Mouse (Mus musculus) liver, embryonic 15.5 days (tissue): Measurements from ENCODE around the gene Axdnd1. TPM values are rescaled to one million over a fixed set of nuclear protein-coding genes. Genes with fewer than 3 reads are reported as not detected.

Experiments
- ATAC-seq: fragments of 200-750 bp; cut with Nextera tagmentation; 2 replicates; pipeline ENCODE4 v1.8.0; 2017; ENCODE audit warnings: moderate number of reproducible peaks, mild to moderate bottlenecking, moderate library complexity; ENCODE audit not compliant: insufficient read depth
- H3K27ac ChIP-seq: fragments of 300-500 bp; sonication (generic); replicated peaks from 2 replicates; pipeline ENCODE4 v1.5.1; 2015; ENCODE audit warnings: mild to moderate bottlenecking, inconsistent platforms
- H3K27me3 ChIP-seq: fragments of 300-500 bp; sonication (generic); 2 replicates; pipeline ENCODE4 v1.6.1; 2015; ENCODE audit warnings: mild to moderate bottlenecking, inconsistent platforms
- H3K36me3 ChIP-seq: fragments of 300-500 bp; sonication (generic); replicated peaks from 2 replicates; pipeline ENCODE4 v1.6.1; 2015; ENCODE audit warnings: moderate library complexity, mild to moderate bottlenecking, inconsistent platforms
- H3K4me1 ChIP-seq: fragments of 300-500 bp; sonication (generic); replicated peaks from 2 replicates; pipeline ENCODE4 v1.6.1; 2015; ENCODE audit warnings: inconsistent platforms
- H3K4me2 ChIP-seq: fragments of 300-500 bp; sonication (generic); 2 replicates; pipeline ENCODE4 v1.6.1; 2015; ENCODE audit warnings: moderate library complexity, mild to moderate bottlenecking, inconsistent platforms
- H3K4me3 ChIP-seq: fragments of 300-500 bp; sonication (generic); replicated peaks from 2 replicates; pipeline ENCODE4 v1.5.1; 2015; ENCODE audit warnings: mild to moderate bottlenecking, inconsistent platforms
- H3K9ac ChIP-seq: fragments of 300-500 bp; sonication (generic); 2 replicates; pipeline ENCODE4 v1.6.1; 2015; ENCODE audit warnings: moderate library complexity, mild to moderate bottlenecking, inconsistent platforms
- H3K9me3 ChIP-seq: fragments of 300-500 bp; sonication (generic); replicated peaks from 2 replicates; pipeline ENCODE4 v1.6.1; 2016; ENCODE audit warnings: inconsistent platforms
- WGBS: fragments of 180-500 bp; shearing (Covaris S2); methylation state at CpG from one replicate; pipeline ENCODE4 v1.1.7; 2015; ENCODE audit warnings: mixed read lengths; ENCODE audit not compliant: insufficient replicate concordance; 5-methylcytosine and 5-hydroxymethylcytosine counted together
- polyA plus RNA-seq: library from polyadenylated mRNA; unstranded; fragments of >200 nt; fragmentation: Nextera tagmentation; extraction: Ambion mirVana; gene quantifications from 2 replicates; pipeline ENCODE4 v1.2.1, GENCODE M21; 2015

Axdnd1 gene
- polyA plus RNA-seq, 1 experiment from 2014 or later = not detected

DNA sequence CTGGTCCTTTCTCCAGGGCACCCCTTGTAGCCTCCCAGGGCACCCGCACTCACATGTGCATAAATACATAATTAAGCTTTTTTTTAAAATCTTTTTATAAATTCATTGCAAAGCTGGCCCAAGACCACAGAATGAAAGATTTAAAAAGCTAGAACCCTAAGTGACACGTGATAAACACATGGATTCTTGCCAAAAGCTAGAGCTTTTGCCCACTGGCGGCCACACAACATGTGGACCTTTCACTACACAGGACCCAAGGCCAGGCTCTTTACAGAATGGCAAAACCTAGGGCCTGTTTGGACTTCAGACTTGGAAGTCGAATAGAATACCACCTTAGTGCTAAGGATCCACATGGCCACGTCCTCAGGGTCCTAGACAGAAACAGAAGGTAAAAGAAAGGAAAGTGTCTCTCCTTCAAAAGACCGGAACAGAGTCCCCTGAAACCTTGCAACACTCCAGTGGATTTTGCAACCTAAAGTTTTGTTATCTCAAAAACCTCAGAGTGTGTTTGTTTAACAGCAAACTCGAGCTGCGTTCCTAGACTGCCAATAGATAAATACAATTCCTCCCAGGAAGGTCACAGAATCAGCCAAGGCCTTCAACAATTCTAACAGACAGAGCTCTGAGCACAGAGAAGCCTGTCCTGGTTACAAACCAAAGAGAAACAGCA is 37.6 kb upstream of the Axdnd1 start:
- peak overlapping the region; percentile 58 for H3K27ac ChIP-seq

DNA sequence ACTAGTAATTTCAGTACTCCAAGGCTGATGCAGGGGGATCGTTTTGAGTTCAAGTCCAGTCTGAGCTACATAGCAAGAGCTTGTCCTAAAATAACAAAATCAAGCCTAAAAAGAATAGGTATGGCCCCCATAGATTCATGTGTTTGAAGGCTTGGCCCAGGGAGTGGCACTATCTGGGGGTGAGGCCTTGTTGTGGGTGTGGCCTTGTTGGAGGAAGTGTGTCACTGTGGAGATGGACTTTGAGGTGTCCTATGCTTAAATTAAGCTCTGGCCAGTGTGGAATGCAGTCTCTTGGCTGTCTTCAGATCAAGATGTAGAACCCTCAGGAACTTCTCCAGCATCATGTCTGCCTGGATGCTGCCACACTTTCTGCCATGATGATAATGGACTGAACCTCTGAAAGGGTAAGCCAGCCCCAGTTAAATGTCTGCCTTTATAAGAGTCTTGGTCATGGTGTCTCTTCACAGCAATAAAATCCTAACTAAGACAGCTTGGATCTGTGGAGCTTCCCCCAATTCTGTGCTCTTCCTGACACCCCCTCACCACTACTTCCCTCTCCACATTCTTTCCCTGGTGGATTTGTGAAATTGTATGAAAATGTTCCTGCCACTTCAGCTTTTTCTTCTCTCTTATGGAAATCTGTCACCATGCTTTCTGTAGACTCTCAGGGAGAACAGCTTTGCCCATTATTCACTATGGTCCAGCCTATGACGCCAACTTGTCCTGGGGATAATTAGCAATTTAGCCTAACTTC is 34.2 kb upstream of the Axdnd1 start:
- no peaks in the 10 kb centered on the region for H3K36me3 ChIP-seq
- H3K4me3 ChIP-seq = no peak overlapping the region
- H3K9me3 ChIP-seq = no peaks in the 10 kb centered on the region
- ATAC-seq = no peak
- H3K27me3 ChIP-seq = no peaks in the 10 kb centered on the region
- no peak overlapping the region for H3K9ac ChIP-seq
- WGBS = 75% methylated on average over 2 of the region's 2 CpGs
- no peak overlapping the region for H3K4me2 ChIP-seq
- peaks cover 25% of the 10 kb centered on the region for H3K4me1 ChIP-seq
- H3K27ac ChIP-seq = no peak overlapping the region

More for the DNA sequence above, 37.6 kb upstream of the Axdnd1 start:
- WGBS = 29% methylated on average over 8 of the region's 8 CpGs
- Histone ChIP-seq H3K9me3 (no peaks in the 10 kb centered on the region), H3K4me3 (no peak overlapping the region), H3K36me3 (no peaks in the 10 kb centered on the region), H3K27me3 (no peaks in the 10 kb centered on the region), H3K4me1 (peaks cover 49% of the 10 kb centered on the region), H3K4me2 (peak overlapping the region; percentile 14; the same call in 1 of the 2 replicates), H3K9ac (no peak overlapping the region)
- ATAC-seq = 0 out of 2 replicates have a peak, but pooled peaks have one; percentile 19

DNA sequence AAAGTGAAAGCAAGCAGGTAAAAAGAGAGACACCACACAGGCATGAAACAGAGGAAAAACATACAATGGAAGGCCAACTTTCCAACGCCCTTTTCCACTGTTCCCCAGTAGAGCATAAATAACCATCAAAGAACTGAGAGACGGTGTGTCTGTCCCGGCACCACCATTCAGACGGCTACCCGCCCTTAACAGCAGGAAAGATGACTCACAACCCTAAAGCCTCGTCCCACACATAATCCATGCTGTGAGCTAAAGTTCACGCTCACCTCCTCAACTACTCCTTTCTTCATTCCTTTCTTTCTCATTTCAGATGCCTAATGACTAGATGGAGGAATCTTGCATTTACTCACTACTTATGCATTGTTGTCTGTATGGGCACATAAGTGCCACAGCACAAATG is 33.4 kb upstream of the Axdnd1 start:
- no peak for ATAC-seq
- no peak overlapping the region for H3K4me2 ChIP-seq

DNA sequence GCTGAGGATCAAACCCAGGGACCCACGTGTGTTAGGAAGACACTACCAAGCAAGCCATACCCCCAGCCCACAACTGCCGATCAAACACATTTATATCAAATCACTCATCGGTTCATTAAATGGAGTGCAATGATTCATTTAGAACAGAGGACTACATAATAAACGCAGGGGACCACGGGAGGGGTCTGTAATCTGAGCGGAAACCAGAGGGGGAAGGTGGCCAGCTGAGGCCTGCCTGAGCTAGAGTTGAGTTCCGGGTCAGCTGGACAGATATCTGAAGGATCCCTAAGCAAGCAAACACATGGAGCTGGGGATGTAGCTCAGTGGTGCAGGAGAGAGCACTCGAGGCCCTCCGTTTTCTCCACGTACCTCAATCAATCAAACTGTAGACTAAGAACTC is 32.9 kb upstream of the Axdnd1 start:
- Histone ChIP-seq H3K27ac (no peak overlapping the region), H3K36me3 (no peaks in the 10 kb centered on the region), H3K4me2 (no peak overlapping the region), H3K27me3 (no peaks in the 10 kb centered on the region), H3K4me1 (0 out of 2 replicates have a peak, but pooled peaks cover 15% of the 10 kb centered on the region), H3K9me3 (no peaks in the 10 kb centered on the region), H3K4me3 (no peak overlapping the region), H3K9ac (no peak overlapping the region)
- ATAC-seq = no peak
- WGBS = 70% methylated on average over 10 of the region's 10 CpGs

More for the DNA sequence above, 33.4 kb upstream of the Axdnd1 start:
- Histone ChIP-seq H3K9me3 (no peaks in the 10 kb centered on the region), H3K27ac (no peak overlapping the region), H3K4me3 (no peak overlapping the region), H3K36me3 (no peaks in the 10 kb centered on the region), H3K4me1 (peaks cover 17% of the 10 kb centered on the region), H3K9ac (no peak overlapping the region), H3K27me3 (no peaks in the 10 kb centered on the region)
- 56% methylated on average over 7 of the region's 7 CpGs for WGBS

DNA sequence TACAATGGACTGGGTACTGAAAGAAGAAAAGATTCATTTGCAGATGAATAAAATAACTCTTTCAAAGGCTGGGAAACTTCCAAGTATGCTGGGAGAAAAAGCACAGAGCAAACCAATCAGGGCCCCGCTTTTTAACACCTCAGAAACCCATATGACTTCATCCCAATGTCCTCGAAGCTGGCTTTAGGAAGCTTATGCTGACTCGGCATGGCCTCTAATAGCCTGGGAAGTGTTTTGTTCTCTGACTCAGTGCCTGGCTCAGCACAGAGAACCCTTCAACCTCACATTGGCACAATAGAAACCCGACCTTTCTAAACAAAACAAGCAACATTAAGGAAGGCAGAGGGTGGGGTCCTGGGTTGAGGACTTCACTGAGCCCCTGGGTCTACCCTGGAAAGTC is 29.5 kb upstream of the Axdnd1 start:
- no peaks in the 10 kb centered on the region for H3K27me3 ChIP-seq
- H3K4me1 ChIP-seq = 0 out of 2 replicates have a peak, but pooled peaks cover 4% of the 10 kb centered on the region
- no peaks in the 10 kb centered on the region for H3K9me3 ChIP-seq
- no peak overlapping the region for H3K27ac ChIP-seq
- 51% methylated on average over 4 of the region's 4 CpGs for whole genome bisulfite sequencing
- H3K4me3 ChIP-seq = no peak overlapping the region
- ATAC-seq = no peak
- peaks cover 5% of the 10 kb centered on the region; the same call in 1 of the 2 replicates for H3K36me3 ChIP-seq
- H3K4me2 ChIP-seq = no peak overlapping the region
- H3K9ac ChIP-seq = no peak overlapping the region

DNA sequence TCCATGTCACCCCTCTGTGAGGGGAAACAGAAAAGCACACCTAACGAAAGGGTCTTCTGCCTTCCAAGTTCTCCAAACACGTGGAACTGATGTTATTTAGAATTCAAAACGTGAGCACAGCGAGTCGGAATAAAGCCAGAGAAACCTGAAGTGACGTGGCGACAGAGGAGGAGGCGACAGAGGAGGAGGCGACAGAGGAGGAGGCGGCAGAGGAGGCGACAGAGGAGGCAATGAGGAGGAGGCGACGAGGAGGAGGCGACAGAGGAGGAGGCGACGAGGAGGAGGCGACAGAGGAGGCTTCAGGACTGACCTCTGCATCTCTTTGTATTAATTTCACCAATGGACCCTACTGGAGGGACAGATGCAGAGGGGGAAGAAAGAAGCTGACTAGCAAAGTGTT is 28.7 kb upstream of the Axdnd1 start:
- Histone ChIP-seq H3K4me3 (no peak overlapping the region), H3K27ac (no peak overlapping the region), H3K27me3 (no peaks in the 10 kb centered on the region), H3K36me3 (peaks cover 13% of the 10 kb centered on the region; the same call in 1 of the 2 replicates), H3K9me3 (no peaks in the 10 kb centered on the region), H3K4me2 (no peak overlapping the region), H3K9ac (no peak overlapping the region), H3K4me1 (no peaks in the 10 kb centered on the region)
- ATAC-seq = no peak
- WGBS = 69% methylated on average over 17 of the region's 17 CpGs

DNA sequence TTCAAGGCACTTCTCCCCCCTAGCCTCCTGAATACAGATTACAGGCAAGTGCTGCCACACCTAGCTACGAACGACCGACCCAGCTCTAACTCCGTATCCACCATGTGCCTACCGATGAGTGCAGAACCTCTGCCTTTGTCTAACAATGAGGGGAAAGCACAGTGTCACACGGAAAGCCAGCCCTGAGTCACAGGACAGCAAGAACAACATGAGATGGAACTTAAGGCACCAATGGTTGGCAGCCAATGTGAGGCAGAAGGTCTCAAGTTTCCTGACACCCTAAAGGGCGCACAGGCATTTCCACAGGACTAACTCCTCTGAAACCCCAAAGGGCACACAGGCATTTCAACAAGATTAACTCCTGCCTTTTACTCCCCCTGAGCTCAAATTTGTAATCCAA is 28.1 kb upstream of the Axdnd1 start:
- Histone ChIP-seq H3K27ac (no peak overlapping the region), H3K4me2 (no peak overlapping the region), H3K27me3 (no peaks in the 10 kb centered on the region), H3K4me1 (no peaks in the 10 kb centered on the region), H3K9me3 (no peaks in the 10 kb centered on the region), H3K4me3 (no peak overlapping the region), H3K9ac (no peak overlapping the region), H3K36me3 (peaks cover 17% of the 10 kb centered on the region; the same call in 1 of the 2 replicates)
- ATAC-seq = no peak
- 72% methylated on average over 7 of the region's 7 CpGs for WGBS

DNA sequence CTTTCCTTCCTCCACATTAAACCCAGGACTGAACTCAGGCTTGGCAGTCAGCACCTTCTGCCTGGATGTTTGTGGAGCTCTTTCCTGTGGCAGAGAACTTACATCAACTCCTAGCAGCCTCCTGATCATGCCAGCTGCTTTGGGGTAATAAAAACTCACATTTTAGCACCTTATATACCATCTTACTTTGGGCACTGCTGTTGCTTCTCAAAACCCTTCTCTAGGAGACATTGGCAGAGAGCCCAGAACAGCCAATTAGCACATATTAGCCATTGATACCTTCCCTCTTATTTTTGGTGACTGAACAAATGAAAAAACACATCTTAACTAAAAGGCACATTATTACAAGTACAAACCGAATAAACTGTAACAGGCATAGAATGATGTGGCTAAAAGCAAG is 24.1 kb upstream of the Axdnd1 start:
- Histone ChIP-seq H3K4me1 (no peaks in the 10 kb centered on the region), H3K27ac (no peak overlapping the region), H3K9ac (no peak overlapping the region), H3K27me3 (no peaks in the 10 kb centered on the region), H3K36me3 (peaks cover 34% of the 10 kb centered on the region; the same call in 1 of the 2 replicates), H3K4me2 (no peak overlapping the region), H3K4me3 (no peak overlapping the region), H3K9me3 (no peaks in the 10 kb centered on the region)
- ATAC-seq = no peak
- 75% methylated on average over 1 of the region's 1 CpGs for WGBS

DNA sequence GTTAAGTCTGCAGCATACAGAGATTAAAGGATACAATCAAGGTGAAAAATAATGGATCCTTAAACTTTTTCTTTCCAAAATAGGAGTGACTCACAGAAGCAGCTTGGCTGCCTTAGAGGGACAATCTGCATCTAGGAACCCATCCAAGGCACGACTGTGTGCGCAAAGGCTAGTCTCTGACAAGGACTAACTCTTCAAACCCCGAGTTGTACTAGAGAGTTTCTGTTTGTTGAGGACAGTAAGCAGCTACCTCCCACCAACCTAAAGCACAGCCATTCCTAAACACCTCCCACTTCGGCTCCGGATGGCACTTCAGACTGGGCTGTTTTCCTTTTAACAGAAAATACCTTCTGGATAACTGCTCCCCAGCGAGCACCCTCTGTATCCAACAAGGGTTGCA is 21.8 kb upstream of the Axdnd1 start:
- Histone ChIP-seq H3K4me2 (no peak overlapping the region), H3K4me1 (no peaks in the 10 kb centered on the region), H3K4me3 (no peak overlapping the region), H3K27me3 (no peaks in the 10 kb centered on the region), H3K9ac (no peak overlapping the region), H3K36me3 (peaks cover 30% of the 10 kb centered on the region), H3K9me3 (no peaks in the 10 kb centered on the region), H3K27ac (no peak overlapping the region)
- 70% methylated on average over 6 of the region's 6 CpGs for WGBS
- ATAC-seq = no peak

DNA sequence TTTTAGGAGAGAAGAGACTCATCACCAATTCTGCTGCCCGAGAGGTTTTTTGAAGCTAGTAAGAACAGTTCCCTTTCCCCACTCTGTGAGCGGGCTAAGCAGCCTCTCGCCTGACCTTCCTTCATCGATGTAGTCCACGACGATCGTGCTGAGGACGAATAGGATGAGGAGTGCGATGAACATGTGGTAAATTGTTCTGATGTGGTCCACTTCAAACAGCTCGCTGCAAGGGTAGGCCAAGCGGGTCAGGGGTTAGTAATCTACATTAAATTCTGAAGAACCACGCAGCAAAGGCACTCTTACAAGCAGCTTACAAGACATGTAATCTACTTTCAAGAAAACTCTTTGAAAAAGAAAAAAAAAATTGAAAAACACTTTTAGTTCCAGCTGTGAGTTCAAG is 21.3 kb upstream of the Axdnd1 start:
- Histone ChIP-seq H3K9ac (no peak overlapping the region), H3K27ac (no peak overlapping the region), H3K36me3 (peaks cover 30% of the 10 kb centered on the region), H3K4me3 (no peak overlapping the region), H3K9me3 (no peaks in the 10 kb centered on the region), H3K4me1 (no peaks in the 10 kb centered on the region), H3K4me2 (no peak overlapping the region), H3K27me3 (no peaks in the 10 kb centered on the region)
- ATAC-seq = no peak
- WGBS = 81% methylated on average over 12 of the region's 12 CpGs

DNA sequence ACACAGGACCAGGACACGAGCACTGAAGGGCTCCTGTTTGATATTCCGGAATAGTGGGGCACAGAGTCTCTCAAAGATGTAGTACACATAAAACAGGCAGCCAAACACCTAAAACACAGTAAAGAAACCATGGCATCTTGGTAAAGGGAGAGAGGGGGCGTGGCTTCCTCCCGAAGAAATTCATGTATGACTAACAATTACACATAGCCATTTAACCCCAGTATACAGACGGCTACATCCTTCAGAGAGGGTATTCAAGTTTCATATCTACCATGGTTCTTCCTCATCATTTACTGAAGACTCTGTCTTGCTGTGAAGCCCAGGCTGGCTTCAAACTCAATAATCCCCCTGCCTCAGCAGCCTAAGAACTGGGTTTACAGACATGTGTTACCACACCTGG is 16.8 kb upstream of the Axdnd1 start:
- Histone ChIP-seq H3K27ac (no peak overlapping the region), H3K36me3 (peaks cover 28% of the 10 kb centered on the region), H3K9ac (no peak overlapping the region), H3K27me3 (no peaks in the 10 kb centered on the region), H3K4me1 (no peaks in the 10 kb centered on the region), H3K4me3 (no peak overlapping the region), H3K9me3 (no peaks in the 10 kb centered on the region), H3K4me2 (no peak overlapping the region)
- ATAC-seq = no peak
- 63% methylated on average over 5 of the region's 5 CpGs for WGBS
